Mouse (Mus musculus): ENCODE measurements around the gene Rec8.

Gene Rec8

GRCm38 (mm10) chr14:55642679-55643059, 24.8 kb downstream of the Rec8 start:
- DNase-seq: no peak

DNA sequence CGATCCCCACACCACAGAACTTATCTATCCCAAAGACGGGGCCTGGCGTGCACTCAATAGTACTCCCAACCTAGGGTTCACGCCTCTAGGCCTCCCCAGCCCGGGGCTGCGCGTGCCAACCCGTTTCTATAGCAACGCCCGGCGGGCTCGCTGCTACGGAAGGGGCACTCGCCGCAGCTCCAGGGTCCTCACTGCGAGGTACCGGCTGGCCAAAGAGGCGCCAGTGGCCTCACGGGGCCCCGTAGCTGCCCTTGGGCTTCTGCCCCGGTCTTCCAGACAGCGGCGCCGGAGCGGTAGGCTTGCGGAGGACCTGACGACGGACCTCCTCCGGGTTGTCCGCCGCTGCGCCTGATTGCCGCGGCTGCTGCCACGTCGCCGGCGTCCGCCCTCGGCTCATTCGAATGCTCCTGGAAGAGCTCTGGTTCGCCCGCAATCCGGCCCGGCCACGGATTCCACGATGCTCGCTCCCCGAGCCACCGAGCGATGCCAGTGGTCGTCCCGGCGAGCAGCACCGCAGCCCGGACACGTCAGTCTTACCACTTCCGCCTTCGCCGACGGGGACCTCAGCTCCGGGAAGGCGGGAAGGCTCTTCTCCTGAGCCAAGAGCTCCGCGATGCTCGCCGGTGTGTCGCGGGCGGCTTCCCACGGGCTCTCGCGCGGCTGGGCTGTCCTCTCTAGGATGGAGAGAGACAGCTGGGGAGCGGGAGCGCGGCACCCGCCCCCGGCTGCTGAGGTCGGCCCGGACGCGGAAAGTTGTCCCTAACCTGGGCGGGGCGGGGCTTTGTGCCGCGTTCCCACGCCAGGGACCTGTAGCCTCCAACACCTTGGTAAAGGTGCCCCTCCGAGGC, 25.4 kb downstream of the Rec8 start, which contains the start of gene Tm9sf1:
Gene Tm9sf1, minus strand, starts transcription at position 747 of the 848 bp plus-strand sequence.
- peak; percentile 99 for DNase-seq

DNA sequence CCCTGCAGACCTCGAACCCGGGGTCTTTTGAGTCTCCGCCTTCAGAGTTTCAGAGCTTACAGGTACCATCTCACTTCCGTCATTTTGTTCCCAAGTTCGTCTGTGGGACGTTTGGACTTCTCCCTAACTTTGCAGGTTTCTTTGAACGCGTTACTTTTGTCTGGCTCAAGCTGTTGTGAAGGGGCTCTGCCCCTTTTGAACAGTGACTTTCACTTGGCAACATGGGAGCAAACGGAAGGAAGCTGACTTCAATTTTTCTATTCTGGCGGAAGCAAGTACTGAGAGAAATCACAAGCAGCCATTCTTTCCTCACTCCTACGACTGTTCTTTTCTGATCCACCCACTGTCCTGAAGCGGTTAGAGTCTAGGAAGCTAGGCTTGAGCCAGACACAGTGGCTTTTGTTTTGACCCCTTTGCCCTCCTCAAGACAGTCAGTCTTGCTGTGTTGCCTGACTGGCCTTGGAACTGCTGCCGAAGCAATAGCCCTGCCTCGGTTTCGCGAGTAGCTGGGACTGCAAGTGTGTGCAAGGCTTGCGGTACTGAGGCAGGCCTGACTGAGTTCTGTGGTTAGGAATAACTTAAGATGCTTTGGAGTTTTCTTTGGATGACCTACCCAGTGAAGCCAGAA, 26.5 kb downstream of the Rec8 start:
- peak; percentile 89 for DNase-seq

- no peak for DNase-seq
Measured at GRCm38 (mm10) chr14:55649884-55650283, 32.0 kb downstream of the Rec8 start, which contains the start of gene Tssk4. TSS of gene Tssk4 (plus strand) at chr14:55650184.

DNA sequence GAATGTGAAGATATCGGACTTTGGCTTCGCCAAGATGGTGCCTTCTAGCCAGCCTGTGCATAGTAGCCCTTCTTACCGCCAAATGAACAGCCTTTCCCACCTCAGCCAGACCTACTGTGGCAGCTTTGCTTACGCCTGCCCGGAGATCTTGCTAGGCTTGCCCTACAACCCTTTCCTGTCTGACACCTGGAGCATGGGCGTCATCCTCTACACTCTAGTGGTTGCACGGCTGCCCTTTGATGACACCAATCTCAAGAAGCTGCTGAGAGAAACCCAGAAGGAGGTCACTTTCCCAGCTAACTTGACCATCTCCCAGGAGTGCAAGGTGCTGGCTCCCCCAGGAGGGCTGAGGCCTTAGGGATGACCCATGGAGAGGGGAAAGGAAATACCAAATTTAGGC, 33.7 kb downstream of the Rec8 start:
- no peak for DNase-seq

- no peak for DNase-seq
Measured at GRCm38 (mm10) chr14:55656935-55657334, 39.1 kb downstream of the Rec8 start.

- no peak for DNase-seq
Measured at GRCm38 (mm10) chr14:55658011-55658410, 40.2 kb downstream of the Rec8 start.

DNA sequence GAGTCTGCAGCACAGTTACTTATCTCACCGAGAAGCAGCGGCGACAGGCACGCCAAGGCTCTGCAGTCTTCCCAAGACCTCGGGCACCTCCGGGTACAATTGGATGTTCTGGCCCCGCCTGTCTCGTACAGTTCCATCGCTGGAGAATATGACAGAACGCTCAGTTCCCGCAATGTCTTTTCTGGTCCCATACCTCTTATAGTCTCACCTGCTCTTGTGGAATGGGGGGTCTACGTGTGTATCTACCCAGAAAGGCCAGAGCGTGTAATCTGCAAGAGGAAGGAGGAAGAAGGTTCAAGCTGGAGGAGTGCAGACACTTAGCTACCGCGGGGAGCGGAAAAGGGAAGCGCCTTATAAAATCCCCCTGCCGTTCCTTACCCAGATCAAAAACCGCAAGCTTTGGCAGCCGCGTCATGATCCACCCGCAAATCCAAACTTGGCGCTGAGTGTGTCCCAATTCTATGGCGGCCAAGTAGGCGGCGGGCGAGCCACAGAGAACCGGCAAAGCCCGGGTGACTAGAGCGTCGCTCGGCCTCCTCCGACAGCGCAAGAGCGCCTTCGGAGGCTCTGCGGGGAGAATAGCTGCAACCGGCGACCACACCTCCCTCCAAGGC, 42.2 kb downstream of the Rec8 start, which contains the start of gene Mdp1:
Gene Mdp1, minus strand, starts transcription at position 549 of the 614 bp plus-strand sequence.
- DNase-seq: peak; percentile 97

GRCm38 (mm10) chr14:55660636-55661035, 42.8 kb downstream of the Rec8 start:
- no peak for DNase-seq

DNA sequence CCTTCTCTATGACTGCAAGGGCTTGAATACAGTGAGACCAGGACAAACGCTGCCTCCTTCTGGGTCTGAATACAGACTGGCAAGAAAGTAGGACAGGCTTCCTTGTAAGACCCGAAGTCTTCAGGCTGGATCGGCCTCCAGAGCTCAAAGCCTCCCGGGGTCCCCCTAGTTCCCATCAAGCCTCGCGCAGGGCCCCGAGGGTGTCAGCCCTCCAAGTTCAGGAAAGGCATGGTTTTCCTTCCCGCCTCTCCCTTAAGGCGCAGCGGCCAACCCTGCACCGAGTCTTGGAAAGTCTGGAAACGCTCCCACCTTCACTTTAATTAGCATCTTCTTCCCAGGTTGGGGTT, 53.6 kb downstream of the Rec8 start:
- no peak for DNase-seq

DNA sequence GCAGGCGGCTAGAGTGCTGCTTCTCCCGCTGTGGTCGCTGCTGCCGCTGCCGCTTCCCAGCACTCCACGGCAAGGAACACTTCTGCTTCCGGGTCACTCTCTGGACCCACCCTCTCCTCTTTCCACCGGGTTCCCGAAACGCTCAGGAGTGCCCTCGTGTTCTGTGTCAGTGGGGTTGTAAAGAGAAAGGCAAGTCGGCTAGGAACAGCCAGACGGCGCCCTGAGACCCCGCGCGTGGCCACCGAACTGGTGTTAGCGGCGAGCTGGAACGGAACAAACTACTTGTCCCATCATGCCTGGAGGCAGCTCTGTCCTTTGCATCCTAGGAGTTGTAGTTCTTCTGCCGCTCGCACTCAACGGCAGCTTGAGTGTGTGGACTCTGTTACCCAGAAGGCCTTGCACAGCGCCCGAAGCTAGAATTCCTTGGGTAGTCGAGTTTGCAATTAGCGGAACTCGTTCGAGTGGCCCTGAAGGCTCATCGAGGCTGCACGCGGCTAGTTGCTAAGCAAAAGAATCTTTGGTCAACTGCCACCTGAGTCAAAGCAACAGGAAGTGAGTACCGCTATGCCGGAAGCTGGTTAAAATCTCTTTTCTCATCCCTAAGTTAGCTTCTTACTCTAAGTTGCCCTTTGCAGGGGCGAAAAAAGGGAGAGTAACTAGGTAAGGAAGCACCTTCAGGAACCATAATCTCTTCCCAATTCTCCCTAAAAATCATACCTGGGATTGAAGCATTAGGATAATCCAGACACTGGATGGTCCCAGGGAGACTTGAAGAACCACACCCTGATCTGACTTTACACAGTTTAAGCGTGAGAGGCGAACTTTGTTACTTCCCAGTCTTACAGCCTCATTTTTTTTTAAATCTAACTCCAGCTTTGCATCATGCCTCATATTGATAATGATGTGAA, 54.2 kb downstream of the Rec8 start, which contains the start of the genes Gmpr2 and Nedd8:
Gene Gmpr2, plus strand, starts transcription at position 109 of the 908 bp plus-strand sequence.
Gene Nedd8, minus strand, starts transcription at position 292 of the 908 bp plus-strand sequence.
- DNase-seq: peak; percentile 99

DNA sequence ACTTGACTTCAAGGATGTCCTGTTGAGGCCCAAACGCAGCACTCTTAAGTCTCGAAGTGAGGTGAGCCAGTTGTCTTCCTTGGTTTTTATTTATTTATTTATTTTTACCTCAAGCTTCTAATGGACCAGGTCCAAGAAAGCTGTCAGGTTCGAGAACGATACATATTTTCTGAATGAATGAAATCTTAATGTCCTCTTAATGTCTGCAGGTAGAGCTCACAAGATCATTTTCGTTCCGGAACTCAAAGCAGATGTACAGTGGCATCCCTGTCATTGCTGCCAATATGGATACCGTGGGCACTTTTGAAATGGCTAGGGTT, 54.9 kb downstream of the Rec8 start:
- DNase-seq: no peak

Measured in heart, adult 11 months (tissue).